ENCODE assay signal across 8 mouse cellular contexts in genomic region chr10:83729492-83729891, GRCm38 (mm10). TPM values are rescaled to one million over a fixed set of nuclear protein-coding genes. Genes with fewer than 3 reads are reported as not detected.
DNase-seq lines count a peak whose midpoint lies in the region; ATAC-seq lines count a peak whose summit lies in the region.

No protein-coding gene starts in this region.

- H3K27ac ChIP-seq in hindbrain, embryonic 13.5 days = no peak overlapping the region

- no peaks in the 10 kb centered on the region for H3K36me3 ChIP-seq in hindbrain, embryonic 13.5 days

- WGBS in hindbrain, embryonic 13.5 days = 40% methylated on average over 7 of the region's 7 CpGs

- H3K9me3 ChIP-seq in hindbrain, embryonic 13.5 days = no peaks in the 10 kb centered on the region

- H3K4me2 ChIP-seq in hindbrain, embryonic 13.5 days = no peak overlapping the region

- DNase-seq in NIH3T3 (ENCODE audit: low read depth) = peak; percentile 87
- peak; percentile 93 for DNase-seq in cerebellum, adult 18-20 months
- peak; percentile 76 for DNase-seq in forelimb bud, embryonic 11.5 days (ENCODE audit: low read depth, low spot score)
- peak; percentile 94 to 95 for DNase-seq in layer of hippocampus, postnatal 10 days (ENCODE audit: low spot score in 2 of 2)
- DNase-seq in right cerebral cortex, adult 18-20 months = peak; percentile 78
- DNase-seq in urinary bladder, adult 2 months (ENCODE audit: low spot score) = peak; percentile 81

- H3K9ac ChIP-seq in hindbrain, embryonic 13.5 days = no peak overlapping the region

- peaks cover 4% of the 10 kb centered on the region for H3K4me1 ChIP-seq in hindbrain, embryonic 13.5 days (replicated peaks)

- H3K4me3 ChIP-seq in hindbrain, embryonic 13.5 days = no peak overlapping the region

- no peaks in the 10 kb centered on the region for H3K27me3 ChIP-seq in hindbrain, embryonic 13.5 days

- peak; percentile 63; the same call in 1 of the 2 replicates for ATAC-seq in hindbrain, embryonic 13.5 days (ENCODE audit: low FRiP score)
- ATAC-seq in megakaryocyte, adult 5-6 weeks (ENCODE audit: poor library complexity, severe bottlenecking) = peak; percentile 74

RNA-seq across cellular contexts. Expression of gene 1500009L16Rik, which starts 6.8 kb away (rescaled TPM):
- 59.1 and 62.4 TPM in 2 replicates for polyA plus RNA-seq in hindbrain, embryonic 13.5 days (2015; fragmentation: Nextera tagmentation; extraction: Ambion mirVana)
- 10 to 100 TPM; 38.5 to 43.8 TPM for total RNA-seq in layer of hippocampus, postnatal 10 days (2021)
- 0.41 and 0.69 TPM in 2 replicates for total RNA-seq in megakaryocyte, adult 5-6 weeks (2015)
- total RNA-seq in megakaryocyte, adult 5-6 weeks (2017) = 0.11 TPM in 1 of 2 replicates, not detected in the other
- 7.1 and 7.2 TPM in 2 replicates for polyA plus RNA-seq in urinary bladder, adult 2 months (2012; rRNA removed)

Comparison
In these comparisons a context has a peak if more than half of its experiments do, and no peak if none do; other contexts are left out.
1. RNA of gene 1500009L16Rik, which starts 6.8 kb away (total RNA-seq): 38.5 to 43.8 TPM in layer of hippocampus, postnatal 10 days; 0.11 to 0.69 TPM in megakaryocyte, adult 5-6 weeks; every median in the first group is over 10 times any median in the second.
2. Peak in every context shown above with its lines, with median percentiles within 50 percentile points of each other: DNase-seq.